Mouse (Mus musculus) lung, postnatal 0 days (tissue): ENCODE measurements around the gene Zfp568. TPM values are rescaled to one million over a fixed set of nuclear protein-coding genes. Genes with fewer than 3 reads are reported as not detected.

Experiments
- ATAC-seq: fragments of 200-750 bp; cut with Nextera tagmentation; 2 replicates; pipeline ENCODE4 v1.8.0; 2017; ENCODE audit warnings: moderate library complexity
- DNase-seq: peaks from one replicate; pipeline ENCODE4 v3.0.0-alpha.2; 2016; ENCODE audit warnings: low spot score
- H3K27ac ChIP-seq: fragments of 300-500 bp; sonication (generic); 2 replicates; pipeline ENCODE4 v1.5.1; 2014; ENCODE audit warnings: antibody characterized with exemption, mild to moderate bottlenecking, low read length, mixed read lengths
- H3K27me3 ChIP-seq: fragments of 300-500 bp; sonication (generic); replicated peaks from 2 replicates; pipeline ENCODE4 v1.6.1; 2014; ENCODE audit warnings: low read length, mixed read lengths; ENCODE audit not compliant: insufficient read depth
- H3K36me3 ChIP-seq: fragments of 300-500 bp; sonication (generic); 2 replicates; pipeline ENCODE4 v1.6.1; 2014; ENCODE audit warnings: low read length, mixed read lengths; ENCODE audit not compliant: insufficient read depth
- H3K4me1 ChIP-seq: fragments of 300-500 bp; sonication (generic); 2 replicates; pipeline ENCODE4 v1.6.1; 2014; ENCODE audit warnings: antibody characterized with exemption, low read depth, low read length, mixed read lengths; ENCODE audit not compliant: insufficient read depth
- H3K4me2 ChIP-seq: fragments of 300-500 bp; sonication (generic); replicated peaks from 2 replicates; pipeline ENCODE4 v1.6.1; 2014; ENCODE audit warnings: low read depth, mild to moderate bottlenecking, low read length, moderate library complexity, mixed read lengths
- H3K4me3 ChIP-seq: fragments of 300-500 bp; sonication (generic); 2 replicates; pipeline ENCODE4 v1.5.1; 2014; ENCODE audit warnings: low read depth, low read length
- H3K9ac ChIP-seq: fragments of 300-500 bp; sonication (generic); replicated peaks from 2 replicates; pipeline ENCODE4 v1.6.1; 2014; ENCODE audit warnings: low read depth, mild to moderate bottlenecking
- H3K9me3 ChIP-seq: fragments of 300-500 bp; sonication (generic); 2 replicates; pipeline ENCODE4 v1.6.1; 2016; ENCODE audit warnings: low read length, mixed read lengths
- CTCF ChIP-seq: IDR thresholded peaks from 2 replicates; pipeline ENCODE4 v1.5.1; 2016; ENCODE audit warnings: antibody characterized with exemption, mild to moderate bottlenecking
- EP300 ChIP-seq: IDR thresholded peaks from 2 replicates; pipeline ENCODE4 v1.6.1; 2016; ENCODE audit warnings: antibody characterized with exemption, mild to moderate bottlenecking, control low read depth
- WGBS: fragments of 180-500 bp; shearing (Covaris S2); extraction: QIAGEN DNeasy Blood & Tissue Kit; methylation state at CpG from one replicate; pipeline ENCODE4 v1.1.7; 2014; 5-methylcytosine and 5-hydroxymethylcytosine counted together
- polyA plus RNA-seq: library from polyadenylated mRNA; unstranded; fragments of >200 nt; fragmentation: Nextera tagmentation; extraction: Ambion mirVana; gene quantifications from 2 replicates; pipeline ENCODE4 v1.2.1, GENCODE M21; 2015

Gene Zfp568
- 4.1 and 5.8 TPM in 2 replicates for polyA plus RNA-seq

GRCm38 (mm10) chr7:29983690-29984380 lies at the start of gene Zfp568:
Gene Zfp568 (plus strand): TSS chr7:29983955.
- peak; percentile 97 for ATAC-seq
- Histone ChIP-seq H3K27ac (peak within 1 kb of the TSS; percentile 90), H3K4me3 (peak within 1 kb of the TSS; percentile 86), H3K9me3 (no peaks in the 10 kb centered on the region), H3K9ac (peak within 1 kb of the TSS; percentile 81), H3K4me1 (peaks cover 5% of the 10 kb centered on the region; the same call in 1 of the 2 replicates), H3K4me2 (peak within 1 kb of the TSS; percentile 81), H3K36me3 (0 out of 2 replicates have a peak, but pooled peaks cover 2% of the 10 kb centered on the region), H3K27me3 (no peaks in the 10 kb centered on the region)
- under 1% methylated on average over 60 of the region's 62 CpGs for WGBS
- TF ChIP-seq EP300 = 0 out of 2 replicates have a peak, but pooled peaks have one; percentile 46
- TF ChIP-seq CTCF = peak; percentile 81
- peak; percentile 97 for DNase-seq

DNA sequence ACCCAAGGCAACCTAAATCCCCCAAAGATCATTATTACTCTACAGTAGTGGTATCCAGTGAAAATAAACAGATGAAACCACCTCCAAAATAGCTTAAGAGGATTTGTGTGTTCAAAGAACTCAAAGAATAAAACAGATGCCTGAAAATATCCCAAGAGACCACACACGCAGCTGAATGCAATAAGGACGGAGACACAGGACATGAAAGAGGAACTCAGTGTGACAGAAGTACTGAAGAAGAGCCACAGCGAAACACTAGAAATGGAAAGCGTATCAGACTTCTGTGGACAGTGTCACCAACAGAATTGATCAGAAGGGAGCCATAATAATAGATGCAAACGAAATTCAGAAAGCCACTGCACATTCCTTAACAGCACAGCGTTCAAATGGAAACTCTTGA lies 44.9 kb upstream of the Zfp568 start:
- Histone ChIP-seq H3K9ac (no peak overlapping the region), H3K36me3 (peaks cover 26% of the 10 kb centered on the region; the same call in 1 of the 2 replicates), H3K9me3 (no peaks in the 10 kb centered on the region), H3K4me2 (no peak overlapping the region), H3K27ac (no peak overlapping the region), H3K4me1 (no peaks in the 10 kb centered on the region), H3K27me3 (no peaks in the 10 kb centered on the region), H3K4me3 (no peak overlapping the region)
- DNase-seq = no peak
- ATAC-seq = no peak
- 88% methylated on average over 6 of the region's 6 CpGs for WGBS
- TF ChIP-seq CTCF (no peak), EP300 (no peak)

DNA sequence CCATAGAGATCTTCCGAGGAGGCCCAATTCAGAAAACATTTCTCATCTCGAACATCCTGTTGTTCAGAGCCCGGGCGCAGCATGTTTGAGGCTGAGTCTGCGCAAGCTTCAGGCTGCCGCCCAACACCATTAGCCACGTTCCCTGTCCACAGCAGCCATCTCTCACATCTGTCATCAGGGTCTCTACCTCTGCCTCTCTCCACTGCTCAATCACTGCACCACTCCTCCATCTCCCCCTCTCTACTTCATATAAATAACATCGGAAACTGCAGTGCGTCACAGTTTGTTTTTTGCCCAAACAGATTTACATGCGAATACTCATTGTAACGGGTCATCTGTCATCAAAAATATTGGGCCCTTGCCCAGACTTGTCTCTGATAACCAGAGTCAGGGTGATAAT lies 42.7 kb upstream of the Zfp568 start:
- TF ChIP-seq CTCF (no peak), EP300 (no peak)
- Histone ChIP-seq H3K27ac (no peak overlapping the region), H3K4me1 (no peaks in the 10 kb centered on the region), H3K4me2 (no peak overlapping the region), H3K9ac (no peak overlapping the region), H3K27me3 (no peaks in the 10 kb centered on the region), H3K9me3 (no peaks in the 10 kb centered on the region), H3K36me3 (peaks cover 11% of the 10 kb centered on the region; the same call in 1 of the 2 replicates), H3K4me3 (no peak overlapping the region)
- DNase-seq = peak; percentile 27
- 69% methylated on average over 11 of the region's 11 CpGs for WGBS
- peak; percentile 28; the same call in 1 of the 2 replicates for ATAC-seq

- ATAC-seq = peak; percentile 40; the same call in 1 of the 2 replicates
- TF ChIP-seq EP300 (no peak), CTCF (no peak)
- no peaks in the 10 kb centered on the region for H3K4me1 ChIP-seq
- H3K4me2 ChIP-seq = no peak overlapping the region
- no peak overlapping the region; the same call in 1 of the 2 replicates for H3K27ac ChIP-seq
- peaks cover 5% of the 10 kb centered on the region; the same call in 1 of the 2 replicates for H3K36me3 ChIP-seq
- no peak overlapping the region for H3K4me3 ChIP-seq
- no peaks in the 10 kb centered on the region for H3K27me3 ChIP-seq
- DNase-seq = peak; percentile 31
- 28% methylated on average over 2 of the region's 2 CpGs for WGBS
- H3K9ac ChIP-seq = no peak overlapping the region
- no peaks in the 10 kb centered on the region for H3K9me3 ChIP-seq
Measured at GRCm38 (mm10) chr7:29942740-29943139, 41.0 kb upstream of the Zfp568 start.

DNA sequence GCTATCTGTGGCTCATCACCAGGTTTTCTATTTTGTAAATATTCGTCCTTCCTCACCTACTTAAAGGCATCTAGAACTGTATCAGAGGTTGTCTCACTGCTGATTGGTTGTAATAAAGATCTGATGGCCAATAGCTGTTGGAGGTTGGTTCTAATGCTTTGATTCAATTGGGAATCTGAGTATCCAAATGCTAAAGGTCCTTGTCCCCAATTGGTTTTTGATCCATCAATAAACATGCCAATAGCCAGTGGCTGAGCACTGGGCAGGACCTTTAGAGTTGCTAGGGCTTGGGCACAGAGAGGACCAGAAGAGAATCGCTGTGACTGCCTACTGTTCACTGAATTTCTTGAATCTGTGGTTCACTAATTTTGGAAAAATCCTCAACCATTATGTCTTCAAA lies 40.0 kb upstream of the Zfp568 start:
- TF ChIP-seq EP300 = no peak
- TF ChIP-seq CTCF = no peak
- H3K36me3 ChIP-seq = no peaks in the 10 kb centered on the region
- H3K27me3 ChIP-seq = no peaks in the 10 kb centered on the region
- no peaks in the 10 kb centered on the region for H3K9me3 ChIP-seq
- H3K27ac ChIP-seq = no peak overlapping the region
- 74% methylated on average over 2 of the region's 2 CpGs for WGBS
- H3K4me2 ChIP-seq = no peak overlapping the region
- no peak for DNase-seq
- ATAC-seq = no peak
- H3K9ac ChIP-seq = no peak overlapping the region
- H3K4me3 ChIP-seq = no peak overlapping the region
- H3K4me1 ChIP-seq = no peaks in the 10 kb centered on the region

DNA sequence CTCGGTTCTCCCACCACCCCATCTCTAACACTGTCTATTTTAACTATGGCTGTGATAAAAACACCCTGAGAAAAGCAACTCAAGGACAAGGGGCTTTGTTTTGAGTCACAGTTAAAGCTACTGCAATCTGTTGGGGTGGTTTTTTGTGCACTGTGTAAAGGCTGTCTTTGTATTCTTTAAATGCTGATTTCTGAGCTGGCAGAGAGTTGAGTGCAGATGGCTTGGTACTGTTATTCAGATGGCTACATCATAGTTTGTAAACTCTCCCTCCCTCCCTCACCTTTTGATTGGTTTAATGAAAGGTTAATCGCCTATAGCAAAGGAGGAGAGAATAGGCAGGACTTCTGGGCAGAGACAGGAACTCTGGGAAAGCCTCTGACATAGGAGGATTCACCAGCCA lies 39.6 kb upstream of the Zfp568 start:
- TF ChIP-seq CTCF (no peak), EP300 (no peak)
- H3K9me3 ChIP-seq = no peaks in the 10 kb centered on the region
- WGBS = 84% methylated on average over 2 of the region's 2 CpGs
- no peak for DNase-seq
- no peak overlapping the region for H3K9ac ChIP-seq
- no peaks in the 10 kb centered on the region for H3K4me1 ChIP-seq
- no peak overlapping the region for H3K4me2 ChIP-seq
- H3K27ac ChIP-seq = no peak overlapping the region
- no peak overlapping the region for H3K4me3 ChIP-seq
- H3K27me3 ChIP-seq = no peaks in the 10 kb centered on the region
- ATAC-seq = no peak
- no peaks in the 10 kb centered on the region for H3K36me3 ChIP-seq
